Mouse (Mus musculus) hindbrain, embryonic 11.5 days (tissue): Measurements from ENCODE around the gene Nrg4. TPM values are rescaled to one million over a fixed set of nuclear protein-coding genes. Genes with fewer than 3 reads are reported as not detected.

ENCODE experiments used
- ATAC-seq: fragments of 200-750 bp; cut with Nextera tagmentation; 2 replicates; pipeline ENCODE4 v1.8.0; 2017; ENCODE audit warnings: mild to moderate bottlenecking, moderate TSS enrichment, moderate library complexity; ENCODE audit not compliant: low FRiP score
- DNase-seq: peaks from one replicate; pipeline ENCODE4 v3.0.0-alpha.2; 2015; ENCODE audit warnings: low spot score
- H3K27ac ChIP-seq: fragments of 300-500 bp; sonication (generic); 2 replicates; pipeline ENCODE4 v1.5.1; 2014; ENCODE audit warnings: mild to moderate bottlenecking, low read depth, low read length
- H3K27me3 ChIP-seq: fragments of 300-500 bp; sonication (generic); 2 replicates; pipeline ENCODE4 v1.6.1; 2014; ENCODE audit warnings: mild to moderate bottlenecking, low read length, moderate library complexity, mixed read lengths; ENCODE audit not compliant: control insufficient read depth, insufficient read depth
- H3K36me3 ChIP-seq: fragments of 300-500 bp; sonication (generic); 2 replicates; pipeline ENCODE4 v1.6.1; 2014; ENCODE audit warnings: mild to moderate bottlenecking, low read length, moderate library complexity, mixed read lengths; ENCODE audit not compliant: control insufficient read depth, insufficient read depth
- H3K4me1 ChIP-seq: fragments of 300-500 bp; sonication (generic); replicated peaks from 2 replicates; pipeline ENCODE4 v1.6.1; 2014; ENCODE audit warnings: low read length, mixed read lengths; ENCODE audit not compliant: control insufficient read depth, insufficient read depth
- H3K4me2 ChIP-seq: fragments of 300-500 bp; sonication (generic); replicated peaks from 2 replicates; pipeline ENCODE4 v1.6.1; 2014; ENCODE audit warnings: mild to moderate bottlenecking, low read depth, low read length
- H3K4me3 ChIP-seq: fragments of 300-500 bp; sonication (generic); 2 replicates; pipeline ENCODE4 v1.5.1; 2014; ENCODE audit warnings: low read depth, low read length
- H3K9ac ChIP-seq: fragments of 300-500 bp; sonication (generic); 2 replicates; pipeline ENCODE4 v1.6.1; 2014; ENCODE audit warnings: low read depth, low read length
- H3K9me3 ChIP-seq: fragments of 300-500 bp; sonication (generic); 2 replicates; pipeline ENCODE4 v1.6.1; 2016; ENCODE audit warnings: low read length; ENCODE audit not compliant: control insufficient read depth
- WGBS: fragments of 180-500 bp; shearing (Covaris S2); extraction: QIAGEN DNeasy Blood & Tissue Kit; methylation state at CpG from one replicate; pipeline ENCODE4 v1.1.7; 2014; 5-methylcytosine and 5-hydroxymethylcytosine counted together
- polyA plus RNA-seq: library from polyadenylated mRNA; unstranded; fragments of >200 nt; fragmentation: Nextera tagmentation; extraction: Ambion mirVana; gene quantifications from 2 replicates; pipeline ENCODE4 v1.2.1, GENCODE M21; 2014

The Nrg4 gene
- polyA plus RNA-seq, 1 experiment from 2014 or later, result 1.8 TPM

GRCm38 (mm10) chr9:55199348-55199747, 127.3 kb downstream of the Nrg4 start:
- H3K36me3 ChIP-seq, result no peaks in the 10 kb centered on the region
- ATAC-seq, result no peak
- 85% methylated on average over 2 of the region's 2 CpGs for WGBS

GRCm38 (mm10) chr9:55198260-55198659, 128.4 kb downstream of the Nrg4 start:
- Histone ChIP-seq H3K36me3 (no peaks in the 10 kb centered on the region), H3K4me3 (no peak overlapping the region), H3K4me2 (no peak overlapping the region), H3K4me1 (no peaks in the 10 kb centered on the region), H3K27ac (no peak overlapping the region), H3K27me3 (no peaks in the 10 kb centered on the region), H3K9me3 (no peaks in the 10 kb centered on the region), H3K9ac (no peak overlapping the region)
- WGBS, result 96% methylated on average over 1 of the region's 1 CpGs
- ATAC-seq (no peak), DNase-seq (no peak)

More at GRCm38 (mm10) chr9:55199348-55199747, 127.3 kb downstream of the Nrg4 start:
- Histone ChIP-seq H3K4me2 (no peak overlapping the region), H3K27ac (no peak overlapping the region), H3K27me3 (no peaks in the 10 kb centered on the region), H3K4me3 (no peak overlapping the region), H3K9ac (no peak overlapping the region), H3K4me1 (no peaks in the 10 kb centered on the region), H3K9me3 (no peaks in the 10 kb centered on the region)
- no peak for DNase-seq

- no peak overlapping the region for H3K27ac ChIP-seq
- no peak overlapping the region for H3K4me3 ChIP-seq
- H3K9ac ChIP-seq, result no peak overlapping the region
- ATAC-seq, result no peak
- DNase-seq, result no peak
- no peaks in the 10 kb centered on the region for H3K36me3 ChIP-seq
- H3K4me2 ChIP-seq, result no peak overlapping the region
- H3K9me3 ChIP-seq, result no peaks in the 10 kb centered on the region
- no peaks in the 10 kb centered on the region for H3K27me3 ChIP-seq
- WGBS, result 98% methylated on average over 3 of the region's 3 CpGs
- H3K4me1 ChIP-seq, result no peaks in the 10 kb centered on the region
Measured at GRCm38 (mm10) chr9:55195876-55196275, 130.8 kb downstream of the Nrg4 start.

- H3K36me3 ChIP-seq, result no peaks in the 10 kb centered on the region
- no peak overlapping the region for H3K27ac ChIP-seq
- no peak overlapping the region for H3K4me2 ChIP-seq
- H3K9me3 ChIP-seq, result no peaks in the 10 kb centered on the region
- DNase-seq (no peak), ATAC-seq (no peak)
- WGBS, result 80% methylated on average over 2 of the region's 2 CpGs
- no peak overlapping the region for H3K4me3 ChIP-seq
- no peak overlapping the region for H3K9ac ChIP-seq
- no peaks in the 10 kb centered on the region for H3K4me1 ChIP-seq
- H3K27me3 ChIP-seq, result no peaks in the 10 kb centered on the region
Measured at GRCm38 (mm10) chr9:55174235-55174634, 152.4 kb downstream of the Nrg4 start.

- ATAC-seq, result no peak
- Histone ChIP-seq H3K27ac (no peak overlapping the region), H3K4me1 (no peaks in the 10 kb centered on the region), H3K9ac (no peak overlapping the region), H3K4me2 (no peak overlapping the region), H3K9me3 (no peaks in the 10 kb centered on the region), H3K4me3 (no peak overlapping the region), H3K36me3 (no peaks in the 10 kb centered on the region), H3K27me3 (no peaks in the 10 kb centered on the region)
- no peak for DNase-seq
- WGBS, result 93% methylated on average over 1 of the region's 1 CpGs
Measured at GRCm38 (mm10) chr9:55172195-55172685, 154.4 kb downstream of the Nrg4 start.

- no peak overlapping the region for H3K4me3 ChIP-seq
- no peaks in the 10 kb centered on the region for H3K4me1 ChIP-seq
- H3K36me3 ChIP-seq, result no peaks in the 10 kb centered on the region
- H3K4me2 ChIP-seq, result no peak overlapping the region
- H3K9ac ChIP-seq, result no peak overlapping the region
- DNase-seq, result no peak
- no peak overlapping the region for H3K27ac ChIP-seq
- no peaks in the 10 kb centered on the region for H3K9me3 ChIP-seq
- no peaks in the 10 kb centered on the region for H3K27me3 ChIP-seq
- no peak for ATAC-seq
- 94% methylated on average over 7 of the region's 7 CpGs for WGBS
Measured at GRCm38 (mm10) chr9:55170655-55171412, 155.8 kb downstream of the Nrg4 start.

Other genes with a start within 250 kb of the Nrg4 start
- gene Ube2q2, start 178.0 kb downstream of the Nrg4 start, polyA plus RNA-seq, result 47.7 and 55.1 TPM in 2 replicates
- gene Fbxo22, start 117.9 kb downstream of the Nrg4 start, polyA plus RNA-seq, result 92.8 and 92.9 TPM in 2 replicates
- 0.66 and 0.85 TPM in 2 replicates for gene Tmem266, start 69 bp upstream of the Nrg4 start, polyA plus RNA-seq
- gene Etfa, start 185.4 kb upstream of the Nrg4 start, polyA plus RNA-seq, result 131 TPM in 2 replicates
- 15.3 and 23.5 TPM in 2 replicates for gene Isl2, start 211.8 kb upstream of the Nrg4 start, polyA plus RNA-seq